Mouse (Mus musculus) MEL (cell line): ENCODE measurements around the gene Ptges3. TPM values are rescaled to one million over a fixed set of nuclear protein-coding genes. Genes with fewer than 3 reads are reported as not detected.
A peak's percentile ranks its signal among the peaks of the same experiment; 100 is the strongest.

Experiments used
- DNase-seq: peaks from one replicate; pipeline ENCODE4 v3.0.0; 2011; ENCODE audit warnings: low read depth, low spot score
- H3K27ac ChIP-seq: 2 replicates; pipeline ENCODE4 v1.5.1; 2012; ENCODE audit warnings: low read depth, mild to moderate bottlenecking, control low read depth, low read length, moderate library complexity; ENCODE audit not compliant: control insufficient read depth
- H3K27me3 ChIP-seq, 2 experiments: fragments of 150-350 bp in 1 of 2; sonication (generic) in 1 of 2; 2 replicates each; pipeline ENCODE4 v1.6.1; 2012; ENCODE audit warnings: low read length in 2 of 2, mild to moderate bottlenecking in 2 of 2, improper control_type of control experiment in 1 of 2, moderate library complexity in 1 of 2; ENCODE audit not compliant: insufficient read depth in 2 of 2, control insufficient read depth in 1 of 2
- H3K36me3 ChIP-seq, 2 experiments: 2 replicates each; pipeline ENCODE4 v1.6.1; 2012 to 2014; ENCODE audit warnings: low read length in 2 of 2, improper control_type of control experiment in 1 of 2, inconsistent platforms in 1 of 2, mild to moderate bottlenecking in 1 of 2; ENCODE audit not compliant: insufficient read depth in 2 of 2, control insufficient read depth in 1 of 2
- H3K4me1 ChIP-seq, 2 experiments: fragments of 150-350 bp in 1 of 2; sonication (generic) in 1 of 2; 2 replicates each; pipeline ENCODE4 v1.6.1; 2012; ENCODE audit warnings: low read length in 2 of 2, improper control_type of control experiment in 1 of 2, mild to moderate bottlenecking in 1 of 2; ENCODE audit not compliant: insufficient read depth in 2 of 2, control insufficient read depth in 1 of 2
- H3K4me3 ChIP-seq, 2 experiments: fragments of 150-350 bp in 1 of 2; sonication (generic) in 1 of 2; 2 replicates each; pipeline ENCODE4 v1.5.1; 2012; ENCODE audit warnings: low read depth in 2 of 2, low read length in 2 of 2, mild to moderate bottlenecking in 2 of 2, moderate library complexity in 2 of 2, control low read depth in 1 of 2, improper control_type of control experiment in 1 of 2; ENCODE audit not compliant: control insufficient read depth in 1 of 2, insufficient read depth in 1 of 2
- H3K79me2 ChIP-seq: 2 replicates; pipeline ENCODE4 v1.6.1; 2012; ENCODE audit warnings: mild to moderate bottlenecking, low read length, moderate library complexity; ENCODE audit not compliant: control insufficient read depth, poor library complexity, insufficient read depth
- H3K9ac ChIP-seq: 2 replicates; pipeline ENCODE4 v1.6.1; 2012; ENCODE audit warnings: low read depth, mild to moderate bottlenecking, control low read depth, low read length, moderate library complexity; ENCODE audit not compliant: control insufficient read depth, poor library complexity, severe bottlenecking
- H3K9me3 ChIP-seq: fragments of 150-350 bp; sonication (generic); replicated peaks from 2 replicates; pipeline ENCODE4 v1.6.1; 2012; ENCODE audit warnings: mild to moderate bottlenecking, low read length, improper control_type of control experiment, moderate library complexity; ENCODE audit not compliant: insufficient read depth
- BHLHE40 ChIP-seq: IDR thresholded peaks from 2 replicates; pipeline ENCODE4 v1.6.1; 2012; ENCODE audit warnings: low read depth, mild to moderate bottlenecking, inconsistent platforms, low read length, improper control_type of control experiment, borderline replicate concordance
- CHD1 ChIP-seq: IDR thresholded peaks from 2 replicates; pipeline ENCODE4 v1.6.1; 2012; ENCODE audit warnings: low read depth, mild to moderate bottlenecking, inconsistent platforms, low read length, improper control_type of control experiment
- CHD2 ChIP-seq: IDR thresholded peaks from 2 replicates; pipeline ENCODE4 v1.6.1; 2011; ENCODE audit warnings: low read length, improper control_type of control experiment
- CTCF ChIP-seq, 3 experiments: IDR thresholded peaks in 2 of 3; conservative IDR thresholded peaks in 1 of 3; 2 replicates each; pipeline ENCODE4 v1.5.1; 2011 to 2012; ENCODE audit warnings: low read length in 3 of 3, low read depth in 2 of 3, mild to moderate bottlenecking in 2 of 3, improper control_type of control experiment in 1 of 3, inconsistent platforms in 1 of 3, mixed read lengths in 1 of 3, moderate library complexity in 1 of 3; ENCODE audit not compliant: control insufficient read depth in 1 of 3, insufficient read depth in 1 of 3, poor library complexity in 1 of 3, severe bottlenecking in 1 of 3
- E2F4 ChIP-seq: IDR thresholded peaks from 2 replicates; pipeline ENCODE4 v1.6.1; 2011; ENCODE audit warnings: low read depth, low read length, improper control_type of control experiment, borderline replicate concordance
- ELF1 ChIP-seq: IDR thresholded peaks from 2 replicates; pipeline ENCODE4 v1.6.1; 2014; ENCODE audit warnings: low read depth, mild to moderate bottlenecking, inconsistent platforms, low read length, improper control_type of control experiment, moderate library complexity
- ETS1 ChIP-seq: IDR thresholded peaks from 2 replicates; pipeline ENCODE4 v1.6.1; 2012; ENCODE audit warnings: low read depth, mild to moderate bottlenecking, inconsistent platforms, low read length, improper control_type of control experiment, moderate library complexity
- GABPA ChIP-seq: IDR thresholded peaks from 2 replicates; pipeline ENCODE4 v1.6.1; 2012; ENCODE audit warnings: low read depth, mild to moderate bottlenecking, inconsistent platforms, low read length, improper control_type of control experiment, moderate library complexity
- GATA1 ChIP-seq: IDR thresholded peaks from 2 replicates; pipeline ENCODE4 v1.6.1; 2011; ENCODE audit warnings: low read depth, low read length, improper control_type of control experiment
- HCFC1 ChIP-seq: IDR thresholded peaks from 2 replicates; pipeline ENCODE4 v1.6.1; 2012; ENCODE audit warnings: low read depth, mild to moderate bottlenecking, inconsistent platforms, low read length, improper control_type of control experiment, moderate library complexity
- JUND ChIP-seq: IDR thresholded peaks from 2 replicates; pipeline ENCODE4 v1.6.1; 2011; ENCODE audit warnings: low read depth, mild to moderate bottlenecking, improper control_type of control experiment, low read length
- KAT2A ChIP-seq: conservative IDR thresholded peaks from 2 replicates; pipeline ENCODE4 v1.6.1; 2012; ENCODE audit warnings: low read depth, low read length, improper control_type of control experiment, inconsistent platforms
- MAX ChIP-seq: IDR thresholded peaks from 2 replicates; pipeline ENCODE4 v1.6.1; 2011; ENCODE audit warnings: low read length, improper control_type of control experiment
- MXI1 ChIP-seq: IDR thresholded peaks from 2 replicates; pipeline ENCODE4 v1.6.1; 2011; ENCODE audit warnings: mild to moderate bottlenecking, low read depth, low read length, improper control_type of control experiment
- MYB ChIP-seq: IDR thresholded peaks from 2 replicates; pipeline ENCODE4 v1.6.1; 2011; ENCODE audit warnings: mild to moderate bottlenecking, low read depth, low read length, improper control_type of control experiment
- MYC ChIP-seq: IDR thresholded peaks from 2 replicates; pipeline ENCODE4 v1.6.1; 2011; ENCODE audit warnings: low read depth, mild to moderate bottlenecking, low read length, improper control_type of control experiment, moderate library complexity
- NELFE ChIP-seq: IDR thresholded peaks from 2 replicates; pipeline ENCODE4 v1.6.1; 2011; ENCODE audit warnings: low read depth, low read length, improper control_type of control experiment
- NRF1 ChIP-seq: IDR thresholded peaks from 2 replicates; pipeline ENCODE4 v1.6.1; 2014; ENCODE audit warnings: low read depth, mild to moderate bottlenecking, inconsistent platforms, low read length, improper control_type of control experiment, moderate library complexity; ENCODE audit not compliant: poor library complexity, insufficient read depth, severe bottlenecking
- POLR2A ChIP-seq, 2 experiments: IDR thresholded peaks; 2 replicates each; pipeline ENCODE4 v1.6.1; 2011 to 2012; ENCODE audit warnings: low read length in 2 of 2, mild to moderate bottlenecking in 2 of 2, control low read depth in 1 of 2, improper control_type of control experiment in 1 of 2, low read depth in 1 of 2, moderate library complexity in 1 of 2; ENCODE audit not compliant: control insufficient read depth in 1 of 2, insufficient read depth in 1 of 2, poor library complexity in 1 of 2
- POLR2AphosphoS2 ChIP-seq: IDR thresholded peaks from 2 replicates; pipeline ENCODE4 v1.6.1; 2011; ENCODE audit warnings: low read length, improper control_type of control experiment
- SIN3A ChIP-seq: IDR thresholded peaks from 2 replicates; pipeline ENCODE4 v1.6.1; 2012; ENCODE audit warnings: low read length, improper control_type of control experiment, inconsistent platforms
- TBP ChIP-seq: IDR thresholded peaks from 2 replicates; pipeline ENCODE4 v1.8.0; 2011; ENCODE audit warnings: low read depth, low read length, improper control_type of control experiment
- TCF12 ChIP-seq: IDR thresholded peaks from 2 replicates; pipeline ENCODE4 v1.6.1; 2014; ENCODE audit warnings: low read depth, mild to moderate bottlenecking, inconsistent platforms, low read length, improper control_type of control experiment, moderate library complexity
- USF1 ChIP-seq: IDR thresholded peaks from 2 replicates; pipeline ENCODE4 v1.6.1; 2014; ENCODE audit warnings: low read depth, mild to moderate bottlenecking, inconsistent platforms, low read length, improper control_type of control experiment, moderate library complexity
- USF2 ChIP-seq, 2 experiments: IDR thresholded peaks; 2 replicates each; pipeline ENCODE4 v1.6.1; 2011 to 2012; ENCODE audit warnings: improper control_type of control experiment in 2 of 2, low read length in 2 of 2, borderline replicate concordance in 1 of 2, inconsistent platforms in 1 of 2, low read depth in 1 of 2, mild to moderate bottlenecking in 1 of 2; ENCODE audit not compliant: insufficient read depth in 1 of 2
- ZMIZ1 ChIP-seq: IDR thresholded peaks from 2 replicates; pipeline ENCODE4 v1.6.1; 2012; ENCODE audit warnings: low read depth, mild to moderate bottlenecking, inconsistent platforms, low read length, improper control_type of control experiment, moderate library complexity
- polyA plus RNA-seq, 2 experiments: library from polyadenylated mRNA; stranded (reverse) in 1 of 2; unstranded in 1 of 2; fragments of >175 nt in 1 of 2; fragments of >200 nt in 1 of 2; gene quantifications; 2 replicates each; pipeline versions ENCODE4 v1.2.1 to v1.2.4; 2012; ENCODE audit warnings: low replicate concordance in 2 of 2, low read depth in 1 of 2; ENCODE audit not compliant: insufficient read length in 2 of 2, insufficient read depth in 1 of 2, missing spikeins in 1 of 2
- total RNA-seq: library from RNA; depleted of rRNA; stranded (reverse); fragments of 300-350 nt; gene quantifications from 2 replicates; pipeline ENCODE4 v1.2.3, GENCODE M21; 2012

Ptges3 gene
- total and polyA plus RNA-seq, 3 experiments: 216 to 627 (median 233) TPM

DNA sequence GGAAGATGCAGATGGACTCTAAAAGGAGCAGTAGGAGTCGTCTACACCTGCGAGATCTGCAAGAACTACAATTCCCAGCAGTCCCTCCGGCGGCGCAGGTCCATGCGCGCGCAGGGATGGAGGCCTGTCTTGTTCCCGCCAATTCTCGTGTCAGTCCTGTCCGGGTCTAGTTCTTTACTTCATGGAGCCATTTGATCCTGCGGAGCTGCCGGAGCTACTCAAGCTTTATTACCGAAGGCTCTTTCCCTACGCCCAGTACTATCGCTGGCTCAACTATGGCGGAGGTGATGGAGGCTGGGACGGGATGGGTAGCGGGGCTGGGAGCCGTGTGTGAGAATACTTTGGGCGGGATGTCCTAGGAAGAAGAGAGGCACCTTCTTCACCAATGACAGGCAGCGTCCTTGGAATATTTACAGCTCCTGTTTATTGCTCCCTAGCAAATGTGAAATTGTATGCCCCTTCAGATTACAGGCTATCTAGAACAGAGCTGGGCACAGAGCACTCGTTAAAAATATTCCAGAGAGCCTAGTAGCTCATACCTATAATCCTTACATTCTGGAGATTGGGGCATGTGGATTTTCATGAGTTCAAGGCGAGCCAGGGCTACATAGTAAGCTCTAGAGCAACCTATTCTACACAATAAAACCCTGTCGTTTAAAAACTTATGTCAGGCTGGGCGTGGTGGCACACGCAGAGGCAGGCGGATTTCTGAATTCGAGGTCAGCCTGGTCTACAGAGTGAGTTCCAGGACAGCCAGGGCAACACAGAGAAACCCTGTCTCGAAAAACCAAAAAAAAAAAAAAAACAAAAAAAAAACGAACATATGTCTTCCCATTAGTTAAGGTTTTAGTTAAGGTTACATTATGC lies 43.5 kb upstream of the Ptges3 start, which contains the start of gene Prim1:
Prim1 (plus strand) TSS at position 101 of the 867 bp plus-strand sequence.
- DNase-seq: peak; percentile 94
- TF ChIP-seq TCF12 (peak; percentile 70), USF1 (no peak), MYC (peak; percentile 57; the same call in 1 of the 2 replicates), KAT2A (peak; percentile 86), ELF1 (0 out of 2 replicates have a peak, but pooled peaks have one; percentile 40), E2F4 (peak; percentile 95), BHLHE40 (no peak), POLR2A (IDR thresholded peaks at IDR 0.05; ENCODE audit: control insufficient read depth in 1 of 2, insufficient read depth in 1 of 2, low read depth in 1 of 2, low read length in 2 of 2, poor library complexity in 1 of 2) (peak; percentile 67 to 91), CHD1 (no peak), GATA1 (no peak), SIN3A (peak; percentile 92), MYB (no peak), MAX (peak; percentile 77), ZMIZ1 (0 out of 2 replicates have a peak, but pooled peaks have one; percentile 37), ETS1 (no peak), MXI1 (peak; percentile 76), NRF1 (peak; percentile 93), POLR2AphosphoS2 (no peak), USF2 (IDR thresholded peaks at IDR 0.05; ENCODE audit: borderline replicate concordance in 1 of 2, insufficient read depth in 1 of 2, low read depth in 1 of 2, low read length in 2 of 2) (no peak), CHD2 (no peak; the same call in 1 of the 2 replicates), NELFE (peak; percentile 75), JUND (no peak), HCFC1 (peak; percentile 99), GABPA (no peak), CTCF (IDR thresholded peaks at IDR 0.05 in 2 of 3, conservative IDR thresholded peaks at IDR 0.05 in 1 of 3; ENCODE audit: control insufficient read depth in 1 of 3, insufficient read depth in 1 of 3, low read depth in 2 of 3, low read length in 3 of 3, poor library complexity in 1 of 3, severe bottlenecking in 1 of 3) (no peak), TBP (peak; percentile 80; the same call in 1 of the 2 replicates)

More for the DNA sequence above, 43.5 kb upstream of the Ptges3 start, which contains the start of gene Prim1:
- peaks cover 0 to 7% of the 10 kb centered on the region in 2 experiments; a peak in 3 of 4 replicates for H3K36me3 ChIP-seq
- H3K27me3 ChIP-seq: no peaks in the 10 kb centered on the region
- no peaks in the 10 kb centered on the region for H3K9me3 ChIP-seq
- peak within 1 kb of the TSS; percentile 88 for H3K9ac ChIP-seq
- peaks cover 0 to 4% of the 10 kb centered on the region in 2 experiments; a peak in 1 of 4 replicates for H3K4me1 ChIP-seq
- H3K27ac ChIP-seq: peak within 1 kb of the TSS; percentile 81
- H3K79me2 ChIP-seq: peaks cover 12% of the 10 kb centered on the region; the same call in 1 of the 2 replicates
- H3K4me3 ChIP-seq: peak within 1 kb of the TSS; percentile 65 to 91
